Mouse (Mus musculus) liver, embryonic 14.5 days (tissue): ENCODE results near the gene Btnl4. TPM values are rescaled to one million over a fixed set of nuclear protein-coding genes. Genes with fewer than 3 reads are reported as not detected.
"Not testable (repeated sequence)": the region's sequence is repeated elsewhere in the genome, so short reads cannot be mapped to it uniquely, and the experiment has no call there.

Experiments
- ATAC-seq: fragments of 200-750 bp; cut with Nextera tagmentation; 2 replicates; pipeline ENCODE4 v1.8.0; 2017; ENCODE audit warnings: moderate number of reproducible peaks, mild to moderate bottlenecking, moderate library complexity; ENCODE audit not compliant: insufficient read depth
- DNase-seq, 3 experiments: peaks; one replicate each; pipeline ENCODE4 v3.0.0-alpha.2; 2012 to 2013; ENCODE audit warnings: low read depth in 3 of 3, low spot score in 3 of 3
- H3K27ac ChIP-seq: fragments of 300-500 bp; sonication (generic); 2 replicates; pipeline ENCODE4 v1.5.1; 2014; ENCODE audit warnings: moderate library complexity, mild to moderate bottlenecking, control low read depth, inconsistent platforms
- H3K27me3 ChIP-seq: fragments of 300-500 bp; sonication (generic); 2 replicates; pipeline ENCODE4 v1.6.1; 2014; ENCODE audit warnings: mild to moderate bottlenecking, low read length, moderate library complexity; ENCODE audit not compliant: control insufficient read depth, insufficient read depth
- H3K36me3 ChIP-seq: fragments of 300-500 bp; sonication (generic); replicated peaks from 2 replicates; pipeline ENCODE4 v1.6.1; 2014; ENCODE audit warnings: low read depth; ENCODE audit not compliant: control insufficient read depth, insufficient read depth
- H3K4me1 ChIP-seq, 2 experiments: fragments of 200-500 bp in 1 of 2; fragments of 300-500 bp in 1 of 2; sonication (generic) in 1 of 2; replicated peaks; 2 replicates each; pipeline ENCODE4 v1.6.1; 2012 to 2014; ENCODE audit warnings: antibody characterized with exemption in 1 of 2, inconsistent platforms in 1 of 2, low read length in 1 of 2; ENCODE audit not compliant: control insufficient read depth in 2 of 2, insufficient read depth in 2 of 2
- H3K4me2 ChIP-seq: fragments of 300-500 bp; sonication (generic); 2 replicates; pipeline ENCODE4 v1.6.1; 2014; ENCODE audit warnings: low read depth, mild to moderate bottlenecking, control low read depth, moderate library complexity
- H3K4me3 ChIP-seq, 2 experiments: fragments of 200-500 bp in 1 of 2; fragments of 300-500 bp in 1 of 2; sonication (generic) in 1 of 2; 2 replicates each; pipeline ENCODE4 v1.5.1; 2012 to 2014; ENCODE audit warnings: low read depth in 2 of 2, low read length in 2 of 2, mild to moderate bottlenecking in 2 of 2, control low read depth in 1 of 2, inconsistent platforms in 1 of 2, moderate library complexity in 1 of 2; ENCODE audit not compliant: insufficient read depth in 1 of 2
- H3K9ac ChIP-seq: fragments of 300-500 bp; sonication (generic); replicated peaks from 2 replicates; pipeline ENCODE4 v1.6.1; 2014; ENCODE audit warnings: mild to moderate bottlenecking, control low read depth, moderate library complexity
- H3K9me3 ChIP-seq: fragments of 300-500 bp; sonication (generic); 2 replicates; pipeline ENCODE4 v1.6.1; 2016; ENCODE audit warnings: low read length, mixed read lengths; ENCODE audit not compliant: control insufficient read depth
- CTCF ChIP-seq: IDR thresholded peaks from 2 replicates; pipeline ENCODE4 v1.5.1; 2016; ENCODE audit warnings: antibody characterized with exemption, low read depth, control low read depth
- EP300 ChIP-seq: IDR thresholded peaks from 2 replicates; pipeline ENCODE4 v1.6.1; 2016; ENCODE audit warnings: antibody characterized with exemption, low read depth
- WGBS: fragments of 180-500 bp; shearing (Covaris S2); extraction: QIAGEN DNeasy Blood & Tissue Kit; methylation state at CpG from one replicate; pipeline ENCODE4 v1.1.7; 2014; ENCODE audit not compliant: insufficient replicate concordance; 5-methylcytosine and 5-hydroxymethylcytosine counted together
- polyA plus RNA-seq, 2 experiments: library from polyadenylated mRNA; depleted of rRNA in 1 of 2; stranded (reverse) in 1 of 2; unstranded in 1 of 2; fragments of >200 nt; fragmentation: Nextera tagmentation in 1 of 2; extraction: Ambion mirVana in 1 of 2; gene quantifications; 2 replicates each; pipeline versions ENCODE4 v1.2.1 to v1.2.3; 2012 to 2014

The Btnl4 gene
- polyA plus RNA-seq (2012; rRNA removed) (not detected in 2 replicates), polyA plus RNA-seq (2014; fragmentation: Nextera tagmentation; extraction: Ambion mirVana) (not detected in 2 replicates)

- DNase-seq, H3K9me3 ChIP-seq, ATAC-seq, H3K27ac ChIP-seq, H3K4me2 ChIP-seq, H3K27me3 ChIP-seq, H3K9ac ChIP-seq, H3K4me3 ChIP-seq, H3K4me1 ChIP-seq, H3K36me3 ChIP-seq: not testable (repeated sequence)
- 65% methylated on average over 4 of the region's 5 CpGs for WGBS
Measured at GRCm38 (mm10) chr17:34477238-34478013, at the start of gene Btnl4. TSS of gene Btnl4 (minus strand) at chr17:34477318.

GRCm38 (mm10) chr17:34519001-34519400 lies 41.9 kb upstream of the Btnl4 start:
- Histone ChIP-seq H3K9me3 (no peaks in the 10 kb centered on the region), H3K4me2 (no peak overlapping the region), H3K27me3 (no peaks in the 10 kb centered on the region), H3K9ac (no peak overlapping the region), H3K4me3 (no peak overlapping the region), H3K36me3 (no peaks in the 10 kb centered on the region), H3K4me1 (no peaks in the 10 kb centered on the region), H3K27ac (no peak overlapping the region)
- 31% methylated on average over 1 of the region's 1 CpGs for WGBS
- no peak for DNase-seq
- TF ChIP-seq CTCF (no peak), EP300 (no peak)
- ATAC-seq: no peak

- H3K4me1 ChIP-seq, H3K36me3 ChIP-seq, H3K9ac ChIP-seq, H3K4me3 ChIP-seq, H3K27me3 ChIP-seq, DNase-seq, H3K9me3 ChIP-seq, H3K27ac ChIP-seq, ATAC-seq, H3K4me2 ChIP-seq: not testable (repeated sequence)
- WGBS: 45% methylated on average over 3 of the region's 3 CpGs
Measured at GRCm38 (mm10) chr17:34518571-34518970, 41.5 kb upstream of the Btnl4 start.

- Histone ChIP-seq H3K9ac (no peak overlapping the region), H3K36me3 (no peaks in the 10 kb centered on the region), H3K27me3 (no peaks in the 10 kb centered on the region), H3K27ac (no peak overlapping the region), H3K4me1 (no peaks in the 10 kb centered on the region), H3K9me3 (no peaks in the 10 kb centered on the region), H3K4me2 (no peak overlapping the region), H3K4me3 (no peak overlapping the region)
- WGBS: 65% methylated on average over 4 of the region's 4 CpGs
- ATAC-seq (no peak), DNase-seq (no peak)
- TF ChIP-seq EP300: no peak
- TF ChIP-seq CTCF: no peak
Measured at GRCm38 (mm10) chr17:34517795-34518194, 40.7 kb upstream of the Btnl4 start.

GRCm38 (mm10) chr17:34517252-34517651 lies 40.1 kb upstream of the Btnl4 start, which contains the start of gene Btnl6:
TSS of gene Btnl6 (minus strand) at chr17:34517352.
- H3K4me3 ChIP-seq: no peak within 1 kb of the TSS
- WGBS: 63% methylated on average over 4 of the region's 4 CpGs
- TF ChIP-seq EP300 (no peak), CTCF (no peak)
- no peaks in the 10 kb centered on the region for H3K36me3 ChIP-seq
- no peak within 1 kb of the TSS for H3K9ac ChIP-seq
- H3K4me2 ChIP-seq: no peak within 1 kb of the TSS
- H3K27me3 ChIP-seq: no peaks in the 10 kb centered on the region
- ATAC-seq (no peak), DNase-seq (no peak)
- no peaks in the 10 kb centered on the region for H3K4me1 ChIP-seq
- H3K9me3 ChIP-seq: no peaks in the 10 kb centered on the region
- no peak within 1 kb of the TSS for H3K27ac ChIP-seq
